Mouse (Mus musculus) megakaryocyte-erythroid progenitor cell, adult 5-6 weeks (primary cell): Measurements from ENCODE around the gene Sp2. TPM values are rescaled to one million over a fixed set of nuclear protein-coding genes. Genes with fewer than 3 reads are reported as not detected.

Experiments
- ATAC-seq: replicated peaks from 2 replicates; pipeline ENCODE4 v1.8.0; 2016; ENCODE audit warnings: mild to moderate bottlenecking, inconsistent platforms; ENCODE audit not compliant: severe bottlenecking, poor library complexity, low FRiP score, low TSS enrichment
- total RNA-seq, 2 experiments: library from RNA; stranded (forward) in 1 of 2; stranded (reverse) in 1 of 2; fragments of 200-1000, 215-1000 nt in 1 of 2; fragments of >200 nt in 1 of 2; fragmentation: Nextera tagmentation in 1 of 2; gene quantifications; 2 replicates each; pipeline ENCODE4 v1.2.3; 2014 to 2017

The Sp2 gene
- total RNA-seq, 2 experiments from 2014 or later, result 4.8 to 16.1 TPM

GRCm38 (mm10) chr11:96974813-96975212 is 7.9 kb downstream of the Sp2 start:
- no peak for ATAC-seq

- no peak for ATAC-seq
Observed at GRCm38 (mm10) chr11:96973426-96973964, 9.3 kb downstream of the Sp2 start.

DNA sequence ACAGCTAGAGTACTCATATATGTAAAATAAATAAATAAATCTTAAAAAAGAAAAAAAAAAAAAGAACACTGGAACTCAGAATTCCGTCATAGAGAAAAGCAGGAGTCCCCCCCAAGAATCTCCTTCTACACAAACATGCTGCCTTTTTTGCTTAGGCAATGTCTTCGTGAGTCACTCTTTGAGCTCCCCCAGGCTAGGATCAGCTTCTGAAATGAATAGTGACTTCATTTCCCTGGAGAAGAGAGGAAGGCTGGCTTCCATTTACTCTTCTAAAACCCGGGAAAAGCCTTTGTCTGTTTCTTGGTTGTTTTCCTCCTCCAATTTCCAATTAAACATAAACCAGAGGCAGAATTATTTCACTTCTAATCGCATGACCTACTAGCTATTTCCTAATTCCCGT is 9.9 kb downstream of the Sp2 start:
- no peak for ATAC-seq

GRCm38 (mm10) chr11:96970341-96970740 is 12.4 kb downstream of the Sp2 start:
- ATAC-seq, result no peak

DNA sequence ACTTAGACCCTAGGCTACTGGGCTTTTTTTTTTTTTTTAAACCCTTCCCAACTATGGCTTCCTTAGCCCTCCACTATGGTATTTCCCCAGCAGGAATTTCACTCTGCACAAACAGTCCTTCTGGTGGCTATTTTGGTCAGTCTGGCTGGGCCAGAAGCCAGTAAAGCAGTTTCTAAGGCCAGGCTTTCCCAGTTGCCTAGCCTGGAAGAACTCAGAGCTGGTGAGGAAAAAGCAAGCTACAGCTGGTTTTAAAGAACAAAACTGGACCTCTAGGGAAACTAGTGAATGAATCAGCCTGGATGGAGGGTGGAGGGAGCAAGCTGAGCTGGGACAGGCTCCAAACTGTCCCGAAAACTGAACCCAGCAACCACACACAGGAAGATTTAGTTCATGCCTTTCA is 13.0 kb downstream of the Sp2 start:
- ATAC-seq, result no peak

DNA sequence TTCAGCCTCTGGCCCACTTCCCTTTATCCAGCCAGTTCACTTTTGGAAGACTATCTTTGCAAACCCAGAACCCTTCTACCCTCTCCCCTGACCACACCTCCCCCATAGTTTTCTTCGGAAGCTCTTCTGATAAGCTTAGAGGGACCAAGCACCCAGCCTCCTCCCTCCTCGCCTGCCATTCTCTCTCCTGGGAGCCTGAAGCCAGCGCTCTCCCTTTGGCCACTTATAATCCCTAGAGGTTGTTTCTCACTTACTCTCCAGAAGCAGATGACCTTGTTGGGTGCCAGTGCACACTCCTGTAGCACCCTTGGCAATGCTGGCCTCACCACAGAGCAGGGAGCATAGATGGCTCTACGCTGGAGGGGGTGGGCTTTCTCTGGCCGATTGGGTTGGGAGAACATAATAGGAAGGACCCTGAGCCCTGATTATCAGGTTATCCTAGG is 13.5 kb downstream of the Sp2 start:
- ATAC-seq, result peak; percentile 47

GRCm38 (mm10) chr11:96968476-96968875 is 14.3 kb downstream of the Sp2 start:
- no peak for ATAC-seq

DNA sequence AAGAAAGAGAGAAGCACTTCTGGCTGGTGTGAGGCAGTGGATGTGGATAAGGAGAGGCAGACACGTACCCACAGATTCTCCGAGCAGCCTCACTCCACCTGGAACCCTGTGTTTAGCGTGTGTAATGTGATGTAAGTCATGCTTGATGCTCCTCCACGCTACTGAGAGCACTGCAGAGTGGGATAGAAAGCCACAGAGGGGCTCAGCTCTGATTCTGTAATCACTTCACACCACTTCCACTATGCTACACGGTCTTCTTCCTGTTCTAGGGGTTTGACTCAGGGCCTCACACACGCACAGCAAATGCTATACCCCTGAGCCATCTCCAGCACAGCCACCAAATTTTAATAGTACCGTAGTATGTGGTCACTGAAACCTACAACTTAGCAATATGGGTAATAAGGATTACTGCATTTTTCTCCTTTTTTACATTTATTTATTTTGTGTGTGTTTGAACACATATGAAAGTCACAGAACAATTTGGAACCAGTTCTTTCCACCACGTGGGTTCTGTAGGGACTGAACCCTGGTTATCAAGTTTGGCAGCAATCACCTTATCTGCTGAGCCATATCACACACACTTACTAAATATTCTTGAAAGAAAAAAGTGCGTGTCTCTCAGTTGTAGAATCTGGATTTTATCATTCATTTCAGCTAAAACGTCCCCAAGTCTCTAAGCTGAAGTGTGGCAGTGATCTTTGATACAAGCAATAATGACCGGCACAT is 15.1 kb downstream of the Sp2 start:
- ATAC-seq, result peak; percentile 35; the same call in 1 of the 2 replicates

DNA sequence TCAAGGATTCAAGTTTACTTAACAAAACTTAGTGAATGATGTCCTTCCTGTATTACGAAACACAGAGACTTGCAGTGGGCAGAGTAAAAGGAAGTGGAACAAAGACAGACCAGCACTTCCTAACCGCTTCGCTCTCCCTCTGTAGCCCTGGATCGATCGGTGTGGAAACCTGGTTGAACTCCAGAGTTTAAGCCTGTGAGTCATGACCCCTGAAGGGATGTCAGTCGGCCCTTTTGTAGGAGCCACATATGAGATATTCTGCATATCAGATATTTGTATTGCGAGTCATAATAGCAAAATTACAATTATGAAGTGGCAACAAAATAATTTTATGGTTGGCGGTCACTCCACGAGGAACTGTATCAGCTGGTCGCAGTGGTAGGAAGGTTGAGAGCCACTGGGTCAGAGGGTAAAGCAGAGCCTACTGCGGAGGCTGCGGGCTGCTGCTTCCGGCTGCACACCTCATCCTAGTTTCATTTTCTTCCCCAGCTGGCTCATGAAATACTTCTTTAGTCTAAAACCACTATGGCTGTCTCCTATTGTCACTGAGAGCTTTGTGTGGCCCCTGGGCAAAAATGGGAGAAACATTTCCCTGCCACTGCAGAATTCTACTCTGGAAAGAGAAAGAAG is 15.7 kb downstream of the Sp2 start:
- ATAC-seq, result no peak

DNA sequence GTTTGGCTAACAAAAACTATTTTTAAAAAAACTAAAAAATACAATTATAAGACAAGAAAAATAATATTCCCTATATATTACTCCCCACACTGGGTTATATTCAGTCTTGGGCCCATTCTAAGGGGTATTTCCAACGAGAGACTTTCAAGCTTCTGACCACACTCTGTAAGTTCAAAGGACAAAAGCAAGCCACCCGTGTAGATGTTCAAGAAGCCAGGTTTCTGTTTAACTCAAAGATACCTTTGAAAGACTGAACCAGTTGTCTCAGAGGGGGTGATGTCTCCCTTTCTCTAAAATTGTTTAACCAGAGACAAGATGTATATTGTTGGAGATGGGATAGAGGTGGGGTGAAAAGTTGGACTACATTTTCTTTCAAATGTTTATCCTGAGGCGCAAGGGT is 16.6 kb downstream of the Sp2 start:
- ATAC-seq, result no peak

GRCm38 (mm10) chr11:96963580-96963979 is 19.2 kb downstream of the Sp2 start:
- ATAC-seq, result peak; percentile 72

DNA sequence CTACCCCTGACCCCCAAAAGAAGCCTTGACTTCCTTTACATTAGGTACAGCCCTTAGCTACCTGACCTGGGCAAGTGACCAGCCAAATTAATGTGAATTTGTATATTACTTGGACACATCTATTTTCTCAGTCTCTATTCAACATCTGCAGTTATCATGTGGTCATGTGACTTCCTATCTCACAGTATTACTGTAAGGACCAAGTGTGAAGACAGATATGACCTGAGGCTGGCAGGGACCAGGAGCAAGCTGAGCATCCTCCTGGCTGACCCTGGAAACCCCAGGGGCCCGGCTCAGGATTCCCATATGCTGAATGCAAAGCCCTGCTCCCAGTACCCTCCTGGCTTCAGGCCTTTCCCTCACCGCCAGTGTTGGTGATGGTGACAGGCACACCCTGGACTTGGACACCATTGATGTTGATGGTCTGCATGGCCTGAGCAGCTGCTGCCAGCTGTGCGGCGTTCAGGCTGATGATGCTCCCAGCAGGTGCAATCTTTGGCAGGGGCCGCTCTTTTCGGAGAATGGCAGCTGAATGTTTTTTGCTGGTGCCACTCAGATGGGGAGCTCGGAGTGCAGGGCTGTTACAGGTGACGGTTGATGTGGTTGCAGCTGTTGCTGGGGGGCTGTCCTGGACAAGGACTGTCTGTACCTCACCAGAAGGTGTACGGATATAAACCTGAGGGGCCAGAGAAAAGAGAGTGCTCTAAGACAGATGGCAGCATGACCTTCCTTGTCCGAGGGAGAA is 25.5 kb downstream of the Sp2 start:
- ATAC-seq, result no peak

GRCm38 (mm10) chr11:96956009-96956724 is 26.6 kb downstream of the Sp2 start:
- peak; percentile 70 for ATAC-seq

GRCm38 (mm10) chr11:96955094-96955493 is 27.7 kb downstream of the Sp2 start:
- no peak for ATAC-seq

GRCm38 (mm10) chr11:96952896-96953295 is 29.9 kb downstream of the Sp2 start:
- ATAC-seq, result no peak

DNA sequence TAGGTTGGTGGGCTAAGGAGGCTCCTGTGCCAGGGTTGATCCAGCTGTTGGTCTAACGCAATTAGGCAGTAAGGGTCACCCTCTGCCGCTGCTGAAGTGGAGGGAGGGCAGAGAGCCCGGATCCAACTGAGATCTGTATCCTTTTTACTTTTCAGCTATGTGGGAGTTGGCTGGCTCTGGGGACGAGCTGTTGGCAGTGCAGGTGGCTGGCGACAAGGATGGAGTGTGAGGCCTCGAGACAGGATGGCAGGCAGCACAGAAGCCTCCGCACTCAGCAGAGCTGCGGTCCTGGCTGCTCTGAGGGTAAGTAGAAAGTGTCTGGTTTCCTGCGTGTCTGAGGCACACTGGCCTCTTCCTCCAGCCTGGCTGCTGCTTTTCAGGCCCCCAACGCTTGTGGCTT is 30.3 kb downstream of the Sp2 start:
- no peak for ATAC-seq

GRCm38 (mm10) chr11:96950767-96951166 is 32.0 kb downstream of the Sp2 start:
- ATAC-seq, result no peak

DNA sequence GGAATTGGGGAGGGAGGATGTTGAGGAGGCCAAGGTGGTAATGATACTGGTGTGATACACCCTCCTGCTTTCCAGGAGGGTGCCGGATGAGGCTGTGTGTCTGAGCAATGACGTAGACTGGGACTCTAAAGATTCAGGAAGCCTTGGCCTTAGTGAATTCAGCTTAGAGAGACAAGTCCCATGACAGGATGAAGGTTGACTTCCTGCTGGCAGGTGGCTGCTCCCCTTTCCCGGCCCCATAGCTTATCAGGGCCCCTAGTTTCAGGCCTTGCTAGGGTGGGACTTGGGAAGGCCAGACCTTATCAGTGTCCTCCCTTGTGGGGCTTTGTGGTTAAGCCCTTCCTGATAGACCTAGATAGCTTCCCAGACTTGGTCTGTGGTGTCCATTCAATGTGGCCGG is 34.9 kb downstream of the Sp2 start:
- ATAC-seq, result peak; percentile 56

DNA sequence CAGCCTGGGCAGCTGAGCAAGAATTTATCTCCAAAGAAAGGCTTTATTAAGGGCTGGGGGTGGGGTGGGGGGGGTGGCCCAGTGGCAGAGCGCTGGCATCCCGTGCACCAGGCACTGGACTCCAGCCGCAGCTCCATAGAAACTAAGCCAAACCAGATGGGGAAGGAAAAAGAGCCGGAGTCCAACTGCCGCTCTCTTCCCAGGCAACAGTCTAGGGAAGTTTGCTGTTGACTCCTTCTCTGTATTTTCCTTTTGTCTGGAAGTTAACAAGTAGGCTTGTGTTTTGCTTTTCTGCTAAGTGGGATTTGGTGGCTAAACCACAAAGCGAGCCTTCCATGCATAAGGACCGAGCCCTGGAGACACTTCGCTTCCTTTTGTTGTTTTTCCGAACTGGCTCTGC is 36.3 kb downstream of the Sp2 start:
- ATAC-seq, result no peak
